Mouse (Mus musculus): ENCODE measurements at regions not wholly inside any gene's neighbourhood (a gene's known extent, or its start where the extent isn't known, plus 50 kb on each side); places are given as distances from the start of the nearest gene placed in this dataset.

DNA sequence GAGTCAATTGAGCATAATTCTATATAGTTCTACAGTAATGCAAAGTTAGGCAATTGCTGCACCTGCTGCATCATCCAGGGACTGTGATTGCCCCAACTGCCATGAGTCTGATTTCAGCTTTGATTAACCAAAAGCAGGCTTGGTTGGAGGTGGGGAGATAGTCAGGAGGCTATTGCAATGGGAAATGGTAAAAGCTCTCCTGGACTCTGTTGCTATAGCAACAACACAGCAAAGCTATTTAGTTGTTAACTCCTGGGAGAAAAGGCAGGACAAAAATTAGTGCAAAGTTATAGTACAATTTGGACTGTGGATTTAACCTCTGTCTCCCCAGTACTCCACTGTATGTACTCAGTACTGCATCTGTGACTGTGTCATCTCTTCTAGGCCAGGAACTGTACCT, 51.7 kb upstream of the Rasgrf1 start:
- H3K27me3 ChIP-seq (replicated peaks; ENCODE audit: control insufficient read depth, insufficient read depth, low read length) = no peaks in the 10 kb centered on the region
- DNase-seq (ENCODE audit: low spot score) (no peak), ATAC-seq (replicated peaks; ENCODE audit: low FRiP score, low TSS enrichment, low read depth) (no peak)
- no peak overlapping the region for H3K4me2 ChIP-seq (ENCODE audit: low read length)
- H3K4me1 ChIP-seq (replicated peaks; ENCODE audit: control insufficient read depth, insufficient read depth, low read length) = no peaks in the 10 kb centered on the region
- no peaks in the 10 kb centered on the region for H3K9me3 ChIP-seq (ENCODE audit: control insufficient read depth, low read length)
- H3K9ac ChIP-seq (ENCODE audit: low read length) = no peak overlapping the region
- H3K27ac ChIP-seq (ENCODE audit: low read depth) = no peak overlapping the region
- H3K4me3 ChIP-seq (ENCODE audit: low read depth, low read length) = no peak overlapping the region
- no peaks in the 10 kb centered on the region for H3K36me3 ChIP-seq (ENCODE audit: control insufficient read depth, insufficient read depth, low read length)

DNA sequence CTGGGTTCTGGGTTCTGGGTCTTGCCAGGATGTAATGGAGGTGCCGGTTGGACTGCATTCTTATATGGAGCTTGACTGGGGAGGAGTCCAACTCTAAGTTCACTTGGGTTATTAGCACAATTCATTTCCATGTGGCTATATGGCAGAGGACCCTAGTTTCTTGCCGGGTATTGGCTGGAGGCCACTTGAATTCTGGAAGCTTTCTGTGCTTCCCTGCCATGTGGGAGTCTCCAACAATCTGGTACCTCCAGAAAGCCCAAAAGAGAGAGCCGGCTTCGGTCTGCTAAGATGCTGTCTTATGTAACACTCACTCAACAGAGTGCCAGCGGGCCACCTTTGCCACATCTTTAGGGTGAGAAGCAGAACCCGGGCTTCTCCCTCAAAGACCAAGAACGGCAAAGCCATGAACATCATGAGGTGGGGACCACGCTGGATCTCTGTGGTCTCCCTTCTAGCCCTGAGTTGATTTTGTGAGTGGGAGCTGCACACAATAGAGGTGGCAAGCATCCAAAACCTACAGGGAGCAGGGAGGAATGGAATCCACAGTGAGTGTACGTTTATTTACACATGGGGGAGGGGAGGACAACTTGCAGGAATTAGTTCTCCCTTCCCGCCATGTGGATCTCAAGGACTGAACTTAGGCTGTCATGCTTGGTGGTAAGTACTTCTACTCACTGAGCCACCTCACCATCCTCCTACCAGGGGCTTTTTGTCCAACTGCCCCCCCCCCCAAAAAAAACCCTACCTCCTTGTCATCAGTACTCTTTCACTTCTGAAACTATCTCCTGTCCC, 59.0 kb upstream of the Rasgrf1 start:
- H3K9me3 ChIP-seq (ENCODE audit: control insufficient read depth, low read length) = no peaks in the 10 kb centered on the region
- no peaks in the 10 kb centered on the region for H3K36me3 ChIP-seq (ENCODE audit: control insufficient read depth, insufficient read depth, low read length)
- DNase-seq (ENCODE audit: low spot score) (no peak), ATAC-seq (replicated peaks; ENCODE audit: low FRiP score, low TSS enrichment, low read depth) (no peak)
- H3K27me3 ChIP-seq (replicated peaks; ENCODE audit: control insufficient read depth, insufficient read depth, low read length) = no peaks in the 10 kb centered on the region
- WGBS = 82% methylated on average over 10 of the region's 10 CpGs
- H3K27ac ChIP-seq (ENCODE audit: low read depth) = no peak overlapping the region
- no peak overlapping the region for H3K4me3 ChIP-seq (ENCODE audit: low read depth, low read length)
- H3K4me2 ChIP-seq (ENCODE audit: low read length) = no peak overlapping the region
- H3K9ac ChIP-seq (ENCODE audit: low read length) = no peak overlapping the region
- no peaks in the 10 kb centered on the region for H3K4me1 ChIP-seq (replicated peaks; ENCODE audit: control insufficient read depth, insufficient read depth, low read length)

DNA sequence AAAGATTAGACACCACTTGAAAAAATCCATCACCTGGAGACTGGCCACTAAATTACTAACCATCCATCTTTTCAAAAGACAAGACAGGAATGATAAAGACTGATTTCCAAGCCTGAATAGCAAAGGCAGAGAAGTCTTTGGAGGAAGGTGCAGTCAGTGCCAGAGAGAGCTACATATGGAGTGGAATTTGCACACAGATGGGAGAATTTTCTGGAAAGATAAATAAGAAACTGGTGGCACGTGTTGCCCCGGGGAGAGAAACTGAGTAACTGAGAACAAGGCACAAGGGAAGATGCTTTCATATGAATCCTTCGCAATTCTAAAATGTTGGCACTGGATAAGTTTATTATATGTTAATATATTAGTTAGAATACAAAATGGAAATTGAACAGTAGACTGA, 59.8 kb upstream of the Rasgrf1 start:
- H3K27me3 ChIP-seq (replicated peaks; ENCODE audit: control insufficient read depth, insufficient read depth, low read length) = no peaks in the 10 kb centered on the region
- ATAC-seq (replicated peaks; ENCODE audit: low FRiP score, low TSS enrichment, low read depth) = no peak

DNA sequence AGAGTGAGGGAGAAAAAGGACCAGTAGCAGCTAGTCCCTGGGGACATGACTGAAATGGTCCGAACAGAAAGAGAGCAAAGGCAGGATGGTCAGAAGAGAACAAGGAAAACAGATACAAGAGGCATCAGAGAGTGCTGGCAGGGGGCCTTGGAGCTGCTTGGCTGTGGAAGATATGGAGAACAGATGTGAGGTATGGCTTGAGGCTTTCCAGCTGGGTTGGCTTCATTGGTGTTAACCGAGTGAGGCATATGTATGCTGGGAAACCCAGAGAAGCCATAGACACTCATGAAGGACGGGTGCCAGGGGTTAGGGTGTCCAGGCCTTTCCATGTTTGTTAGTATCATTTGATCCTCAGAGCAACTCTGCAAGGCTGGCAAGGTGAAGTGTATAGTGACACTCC, 61.1 kb upstream of the Rasgrf1 start:
- Histone ChIP-seq H3K9ac (ENCODE audit: low read length) (no peak overlapping the region), H3K27me3 (replicated peaks; ENCODE audit: control insufficient read depth, insufficient read depth, low read length) (no peaks in the 10 kb centered on the region), H3K4me1 (replicated peaks; ENCODE audit: control insufficient read depth, insufficient read depth, low read length) (no peaks in the 10 kb centered on the region), H3K36me3 (ENCODE audit: control insufficient read depth, insufficient read depth, low read length) (no peaks in the 10 kb centered on the region), H3K4me2 (ENCODE audit: low read length) (no peak overlapping the region), H3K9me3 (ENCODE audit: control insufficient read depth, low read length) (no peaks in the 10 kb centered on the region), H3K27ac (ENCODE audit: low read depth) (no peak overlapping the region), H3K4me3 (ENCODE audit: low read depth, low read length) (no peak overlapping the region)
- DNase-seq (ENCODE audit: low spot score) (no peak), ATAC-seq (replicated peaks; ENCODE audit: low FRiP score, low TSS enrichment, low read depth) (no peak)
- WGBS = 82% methylated on average over 3 of the region's 3 CpGs

More for the DNA sequence above, 59.8 kb upstream of the Rasgrf1 start:
- 87% methylated on average over 3 of the region's 3 CpGs for WGBS
- no peaks in the 10 kb centered on the region for H3K36me3 ChIP-seq (ENCODE audit: control insufficient read depth, insufficient read depth, low read length)
- no peaks in the 10 kb centered on the region for H3K4me1 ChIP-seq (replicated peaks; ENCODE audit: control insufficient read depth, insufficient read depth, low read length)
- no peak overlapping the region for H3K27ac ChIP-seq (ENCODE audit: low read depth)
- no peaks in the 10 kb centered on the region for H3K9me3 ChIP-seq (ENCODE audit: control insufficient read depth, low read length)
- no peak for DNase-seq (ENCODE audit: low spot score)
- no peak overlapping the region for H3K4me3 ChIP-seq (ENCODE audit: low read depth, low read length)
- no peak overlapping the region for H3K4me2 ChIP-seq (ENCODE audit: low read length)
- H3K9ac ChIP-seq (ENCODE audit: low read length) = no peak overlapping the region

DNA sequence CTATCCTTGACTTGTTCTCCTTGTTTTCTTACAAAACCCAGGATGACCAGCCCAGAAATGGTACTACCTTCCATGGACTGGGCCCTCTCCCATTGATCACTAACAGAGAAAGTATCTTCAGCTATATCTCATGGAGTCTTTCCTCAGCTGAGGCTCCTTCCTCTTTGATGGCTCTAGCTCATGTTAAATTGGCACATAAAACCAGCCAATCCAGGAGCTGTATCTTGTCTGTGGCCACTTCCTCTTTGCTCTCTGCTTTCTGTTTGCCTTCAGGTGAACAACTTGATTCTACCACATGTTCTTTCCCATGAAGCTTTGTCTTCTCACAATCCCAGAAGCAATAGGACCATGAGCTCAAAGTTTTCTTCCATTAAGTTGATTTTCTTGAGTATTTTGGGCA, 62.7 kb upstream of the Rasgrf1 start:
- H3K9me3 ChIP-seq (ENCODE audit: control insufficient read depth, low read length) = no peaks in the 10 kb centered on the region
- no peak overlapping the region for H3K9ac ChIP-seq (ENCODE audit: low read length)
- ATAC-seq (replicated peaks; ENCODE audit: low FRiP score, low TSS enrichment, low read depth) (no peak), DNase-seq (ENCODE audit: low spot score) (no peak)
- H3K27ac ChIP-seq (ENCODE audit: low read depth) = no peak overlapping the region
- no peak overlapping the region for H3K4me3 ChIP-seq (ENCODE audit: low read depth, low read length)
- no peaks in the 10 kb centered on the region for H3K4me1 ChIP-seq (replicated peaks; ENCODE audit: control insufficient read depth, insufficient read depth, low read length)
- no peaks in the 10 kb centered on the region for H3K36me3 ChIP-seq (ENCODE audit: control insufficient read depth, insufficient read depth, low read length)
- H3K4me2 ChIP-seq (ENCODE audit: low read length) = no peak overlapping the region
- H3K27me3 ChIP-seq (replicated peaks; ENCODE audit: control insufficient read depth, insufficient read depth, low read length) = no peaks in the 10 kb centered on the region

DNA sequence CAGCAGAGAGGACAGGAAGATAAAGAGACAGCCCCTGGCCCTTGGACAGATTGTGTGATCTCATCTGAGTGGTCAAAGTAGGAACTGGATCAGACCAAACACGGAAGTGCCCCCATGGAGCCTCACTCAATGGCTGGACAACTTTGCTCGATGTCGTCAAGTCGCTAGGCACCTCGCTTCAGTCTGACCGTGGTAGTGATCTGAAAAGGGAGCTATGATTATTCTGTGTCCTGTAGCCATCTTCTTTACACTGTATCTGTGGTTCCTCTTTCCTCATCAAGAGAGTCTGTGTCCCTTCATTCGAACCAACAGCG, 67.0 kb upstream of the Rasgrf1 start:
- Histone ChIP-seq H3K27ac (ENCODE audit: low read depth) (no peak overlapping the region), H3K9ac (ENCODE audit: low read length) (no peak overlapping the region), H3K36me3 (ENCODE audit: control insufficient read depth, insufficient read depth, low read length) (no peaks in the 10 kb centered on the region), H3K4me2 (ENCODE audit: low read length) (no peak overlapping the region), H3K27me3 (replicated peaks; ENCODE audit: control insufficient read depth, insufficient read depth, low read length) (no peaks in the 10 kb centered on the region), H3K4me3 (ENCODE audit: low read depth, low read length) (no peak overlapping the region), H3K9me3 (ENCODE audit: control insufficient read depth, low read length) (no peaks in the 10 kb centered on the region), H3K4me1 (replicated peaks; ENCODE audit: control insufficient read depth, insufficient read depth, low read length) (no peaks in the 10 kb centered on the region)
- ATAC-seq (replicated peaks; ENCODE audit: low FRiP score, low TSS enrichment, low read depth) = no peak
- 90% methylated on average over 8 of the region's 8 CpGs for WGBS
- no peak for DNase-seq (ENCODE audit: low spot score)

DNA sequence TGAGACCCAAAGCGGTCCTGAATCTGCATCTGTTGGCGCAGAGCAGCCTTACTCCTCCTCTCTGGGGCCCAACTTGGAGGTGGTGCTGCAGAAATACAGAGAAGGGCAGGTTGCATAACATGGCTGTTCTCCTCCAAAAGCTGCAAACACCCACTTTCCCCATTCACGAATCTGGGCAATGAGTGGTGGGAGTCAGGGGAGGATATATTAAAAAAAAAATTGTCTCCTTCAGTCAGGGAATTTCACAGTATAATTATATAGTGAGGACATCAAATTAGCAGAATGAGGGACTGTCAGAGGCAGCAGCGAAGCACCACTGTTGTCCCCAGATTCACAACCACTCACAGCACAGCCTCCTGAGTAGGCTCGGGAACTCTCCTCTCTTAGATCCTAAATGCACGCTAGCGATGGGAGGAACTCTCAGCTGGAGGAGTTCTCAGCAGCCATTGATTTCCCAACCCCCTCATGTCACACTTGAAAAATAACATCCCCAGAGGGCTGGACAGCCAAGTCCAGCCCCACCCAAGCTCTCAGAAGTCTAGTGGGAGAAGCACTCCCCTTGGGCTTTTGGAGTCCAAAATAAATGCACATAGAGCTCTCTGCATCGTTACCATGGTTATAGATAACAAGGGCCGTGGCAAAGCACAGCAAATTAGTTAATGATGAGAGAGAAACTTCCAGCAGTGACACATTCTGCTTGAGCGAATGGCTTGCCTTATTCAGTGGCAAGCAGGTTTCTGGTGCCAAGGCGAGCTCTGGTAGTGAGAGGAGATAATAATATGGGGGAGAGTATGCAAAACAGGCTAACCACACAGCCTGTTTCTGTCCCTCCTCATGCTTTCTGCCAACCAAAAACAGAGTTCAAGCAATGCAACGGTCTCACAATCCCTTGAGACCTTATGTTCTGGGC, 67.6 kb upstream of the Rasgrf1 start:
- H3K27me3 ChIP-seq (replicated peaks; ENCODE audit: control insufficient read depth, insufficient read depth, low read length) = no peaks in the 10 kb centered on the region
- no peaks in the 10 kb centered on the region for H3K4me1 ChIP-seq (replicated peaks; ENCODE audit: control insufficient read depth, insufficient read depth, low read length)
- H3K27ac ChIP-seq (ENCODE audit: low read depth) = no peak overlapping the region
- ATAC-seq (replicated peaks; ENCODE audit: low FRiP score, low TSS enrichment, low read depth) (no peak), DNase-seq (ENCODE audit: low spot score) (no peak)
- H3K4me2 ChIP-seq (ENCODE audit: low read length) = no peak overlapping the region
- no peaks in the 10 kb centered on the region for H3K36me3 ChIP-seq (ENCODE audit: control insufficient read depth, insufficient read depth, low read length)
- H3K4me3 ChIP-seq (ENCODE audit: low read depth, low read length) = no peak overlapping the region
- WGBS = 58% methylated on average over 12 of the region's 12 CpGs
- H3K9me3 ChIP-seq (ENCODE audit: control insufficient read depth, low read length) = no peaks in the 10 kb centered on the region
- H3K9ac ChIP-seq (ENCODE audit: low read length) = no peak overlapping the region

DNA sequence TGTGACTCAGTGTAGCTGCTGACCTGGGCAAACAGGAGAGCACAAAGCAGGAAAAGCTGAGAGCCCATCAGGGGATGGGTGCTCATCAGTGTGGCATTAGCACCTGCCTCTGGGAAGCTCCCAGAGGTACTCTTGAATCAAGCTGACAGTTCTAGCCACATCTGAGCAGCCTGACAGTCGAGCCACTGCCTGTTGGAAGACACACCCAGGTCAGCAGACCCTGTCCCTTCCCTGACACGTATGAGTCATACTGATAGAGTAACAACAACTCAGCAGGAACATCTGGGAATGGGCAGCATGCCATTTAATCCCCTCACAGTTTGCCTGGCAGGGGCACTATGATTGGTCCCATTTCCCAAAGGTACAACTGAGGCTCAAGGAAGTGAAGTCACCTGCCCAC, 68.3 kb upstream of the Rasgrf1 start:
- H3K27ac ChIP-seq (ENCODE audit: low read depth) = no peak overlapping the region
- no peak overlapping the region for H3K9ac ChIP-seq (ENCODE audit: low read length)
- no peak overlapping the region for H3K4me2 ChIP-seq (ENCODE audit: low read length)
- no peak for ATAC-seq (replicated peaks; ENCODE audit: low FRiP score, low TSS enrichment, low read depth)
- H3K27me3 ChIP-seq (replicated peaks; ENCODE audit: control insufficient read depth, insufficient read depth, low read length) = no peaks in the 10 kb centered on the region
- H3K36me3 ChIP-seq (ENCODE audit: control insufficient read depth, insufficient read depth, low read length) = no peaks in the 10 kb centered on the region
- no peaks in the 10 kb centered on the region for H3K4me1 ChIP-seq (replicated peaks; ENCODE audit: control insufficient read depth, insufficient read depth, low read length)
- no peak overlapping the region for H3K4me3 ChIP-seq (ENCODE audit: low read depth, low read length)
- WGBS = 42% methylated on average over 2 of the region's 2 CpGs
- H3K9me3 ChIP-seq (ENCODE audit: control insufficient read depth, low read length) = no peaks in the 10 kb centered on the region
- no peak for DNase-seq (ENCODE audit: low spot score)

Data from intestine, embryonic 14.5 days (tissue).